Mouse (Mus musculus): ENCODE measurements around the gene Mettl27. TPM values are rescaled to one million over a fixed set of nuclear protein-coding genes. Genes with fewer than 3 reads are reported as not detected.

The Mettl27 gene
- polyA plus RNA-seq, 1 experiment from 2014 or later = 17.3 TPM

DNA sequence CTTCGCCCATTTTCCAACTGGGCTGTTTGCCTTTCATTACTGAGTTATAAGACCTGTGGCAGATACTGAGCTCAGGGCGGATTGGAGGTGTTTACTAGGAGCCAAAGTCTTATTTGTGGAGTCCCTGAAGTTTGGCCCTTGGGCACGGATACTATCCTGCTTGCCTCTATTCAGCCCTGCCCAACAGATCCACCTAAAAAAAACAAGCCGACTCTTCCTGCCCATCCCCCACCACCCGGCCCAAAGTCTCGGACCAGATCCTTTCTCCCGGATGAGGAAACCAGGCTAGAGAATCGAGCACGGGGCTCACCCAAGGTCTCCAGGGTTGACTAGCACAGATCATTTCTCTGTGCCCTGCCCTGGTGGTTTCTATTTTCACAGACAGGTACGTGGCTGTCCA, 49.0 kb downstream of the Mettl27 start:
- no peak for TF ChIP-seq CTCF (IDR thresholded peaks at IDR 0.05; ENCODE audit: low read depth)
- peak; percentile 44; the same call in 1 of the 2 replicates for TF ChIP-seq EP300 (IDR thresholded peaks at IDR 0.05; ENCODE audit: low read depth)
- H3K27me3 ChIP-seq (ENCODE audit: insufficient read depth, low read length) = peaks cover 16% of the 10 kb centered on the region
- no peak overlapping the region for H3K4me3 ChIP-seq (ENCODE audit: low read depth, low read length)
- 37% methylated on average over 10 of the region's 10 CpGs for WGBS (ENCODE audit: insufficient replicate concordance)
- H3K27ac ChIP-seq (ENCODE audit: low read depth) = peak overlapping the region; percentile 77
- no peak overlapping the region for H3K9ac ChIP-seq (replicated peaks)
- no peaks in the 10 kb centered on the region for H3K36me3 ChIP-seq (replicated peaks; ENCODE audit: insufficient read depth, low read length)
- peaks cover 15% of the 10 kb centered on the region for H3K4me1 ChIP-seq (ENCODE audit: insufficient read depth)
- peak; percentile 69 for DNase-seq
- H3K4me2 ChIP-seq (ENCODE audit: low read depth, low read length) = 0 out of 2 replicates have a peak overlapping the region, but pooled peaks have one; percentile 13
- ATAC-seq = peak; percentile 69
- H3K9me3 ChIP-seq (ENCODE audit: low read length) = no peaks in the 10 kb centered on the region

GRCm38 (mm10) chr5:134983111-134983510, 50.9 kb downstream of the Mettl27 start:
- TF ChIP-seq EP300 (IDR thresholded peaks at IDR 0.05; ENCODE audit: low read depth) (no peak), CTCF (IDR thresholded peaks at IDR 0.05; ENCODE audit: low read depth) (no peak)
- Histone ChIP-seq H3K9ac (replicated peaks) (no peak overlapping the region), H3K27ac (ENCODE audit: low read depth) (no peak overlapping the region), H3K4me1 (ENCODE audit: insufficient read depth) (peaks cover 14% of the 10 kb centered on the region), H3K4me3 (ENCODE audit: low read depth, low read length) (no peak overlapping the region), H3K36me3 (replicated peaks; ENCODE audit: insufficient read depth, low read length) (no peaks in the 10 kb centered on the region), H3K4me2 (ENCODE audit: low read depth, low read length) (no peak overlapping the region), H3K27me3 (ENCODE audit: insufficient read depth, low read length) (peaks cover 36% of the 10 kb centered on the region), H3K9me3 (ENCODE audit: low read length) (no peaks in the 10 kb centered on the region)
- no peak for ATAC-seq
- DNase-seq = no peak
- WGBS (ENCODE audit: insufficient replicate concordance) = 61% methylated on average over 1 of the region's 1 CpGs

DNA sequence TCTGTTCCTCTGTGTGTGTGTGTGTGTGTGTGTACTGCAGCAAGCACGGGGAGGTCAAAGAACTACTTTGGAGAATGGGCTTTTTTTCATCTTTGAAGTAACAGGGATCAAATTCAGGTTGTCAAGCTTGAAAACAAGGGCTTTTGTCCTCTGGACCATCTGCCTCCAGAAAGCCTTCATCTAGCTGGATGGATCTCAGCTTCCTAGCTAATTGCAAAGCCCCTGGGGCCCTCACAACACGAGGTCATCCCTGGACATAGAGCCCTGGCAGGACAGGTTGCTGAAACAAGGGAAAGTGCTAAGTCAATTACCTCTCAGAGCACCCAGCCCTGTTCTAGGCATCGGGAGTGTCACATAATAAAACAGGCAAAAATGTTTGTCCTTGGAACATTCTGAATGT, 51.6 kb downstream of the Mettl27 start:
- H3K9me3 ChIP-seq (ENCODE audit: low read length) = no peaks in the 10 kb centered on the region
- no peak for ATAC-seq
- TF ChIP-seq CTCF (IDR thresholded peaks at IDR 0.05; ENCODE audit: low read depth) = no peak
- TF ChIP-seq EP300 (IDR thresholded peaks at IDR 0.05; ENCODE audit: low read depth) = no peak
- no peak for DNase-seq
- H3K9ac ChIP-seq (replicated peaks) = no peak overlapping the region
- H3K4me1 ChIP-seq (ENCODE audit: insufficient read depth) = peaks cover 14% of the 10 kb centered on the region
- no peak overlapping the region for H3K4me2 ChIP-seq (ENCODE audit: low read depth, low read length)
- H3K27ac ChIP-seq (ENCODE audit: low read depth) = no peak overlapping the region
- H3K4me3 ChIP-seq (ENCODE audit: low read depth, low read length) = no peak overlapping the region
- 34% methylated on average over 3 of the region's 3 CpGs for WGBS (ENCODE audit: insufficient replicate concordance)
- H3K27me3 ChIP-seq (ENCODE audit: insufficient read depth, low read length) = peaks cover 40% of the 10 kb centered on the region
- H3K36me3 ChIP-seq (replicated peaks; ENCODE audit: insufficient read depth, low read length) = no peaks in the 10 kb centered on the region

DNA sequence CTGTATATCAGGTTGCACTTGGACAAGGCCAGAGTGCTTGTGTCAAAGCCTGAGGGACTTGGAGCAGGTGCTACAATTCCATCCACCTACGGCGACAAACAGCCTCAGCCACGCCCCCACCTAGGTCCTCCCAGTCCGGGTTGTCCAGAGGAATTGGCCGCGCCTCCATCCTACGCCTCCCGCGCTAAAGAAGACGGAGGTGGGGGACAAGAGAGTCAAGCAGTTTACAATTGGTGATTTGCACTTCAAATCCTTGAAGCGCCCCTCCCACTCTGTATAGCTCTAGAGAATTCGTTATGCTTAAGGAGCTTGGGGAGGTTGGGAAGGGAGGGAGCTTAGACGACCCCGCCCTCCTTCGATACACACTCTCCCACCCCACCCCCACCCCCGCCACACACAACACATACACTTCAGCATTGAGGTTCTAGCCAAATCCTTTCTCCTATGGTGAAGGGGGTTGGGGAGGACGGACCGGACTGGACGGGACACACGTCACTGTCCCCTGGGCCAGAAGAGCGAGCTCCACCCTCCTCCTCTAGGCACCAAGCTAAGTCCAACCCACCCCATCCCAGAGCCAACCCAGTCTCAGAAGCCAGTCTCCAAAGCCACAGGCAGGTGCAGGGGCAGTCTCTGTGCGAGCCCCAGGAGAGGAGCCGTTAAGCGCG, 53.6 kb downstream of the Mettl27 start, which contains the start of gene Cldn3:
Cldn3 (plus strand) TSS at position 582 of the 665 bp plus-strand sequence.
- no peaks in the 10 kb centered on the region for H3K36me3 ChIP-seq (replicated peaks; ENCODE audit: insufficient read depth, low read length)
- H3K4me1 ChIP-seq (ENCODE audit: insufficient read depth) = peaks cover 8% of the 10 kb centered on the region
- DNase-seq (peak; percentile 70), ATAC-seq (peak; percentile 90)
- peak within 1 kb of the TSS; percentile 58 for H3K9ac ChIP-seq (replicated peaks)
- peak within 1 kb of the TSS; percentile 49 for H3K4me2 ChIP-seq (ENCODE audit: low read depth, low read length)
- TF ChIP-seq CTCF (IDR thresholded peaks at IDR 0.05; ENCODE audit: low read depth) = no peak
- no peak for TF ChIP-seq EP300 (IDR thresholded peaks at IDR 0.05; ENCODE audit: low read depth)
- peak within 1 kb of the TSS; percentile 86 for H3K27ac ChIP-seq (ENCODE audit: low read depth)
- H3K27me3 ChIP-seq (ENCODE audit: insufficient read depth, low read length) = peaks cover 54% of the 10 kb centered on the region
- WGBS (ENCODE audit: insufficient replicate concordance) = 5% methylated on average over 25 of the region's 25 CpGs
- peak within 1 kb of the TSS; percentile 41 for H3K4me3 ChIP-seq (ENCODE audit: low read depth, low read length)
- H3K9me3 ChIP-seq (ENCODE audit: low read length) = no peaks in the 10 kb centered on the region

- peaks cover 54% of the 10 kb centered on the region for H3K27me3 ChIP-seq (ENCODE audit: insufficient read depth, low read length)
- 4% methylated on average over 75 of the region's 79 CpGs for WGBS (ENCODE audit: insufficient replicate concordance)
- DNase-seq (no peak), ATAC-seq (peak; percentile 32)
- TF ChIP-seq CTCF (IDR thresholded peaks at IDR 0.05; ENCODE audit: low read depth) (0 out of 2 replicates have a peak, but pooled peaks have one; percentile 18), EP300 (IDR thresholded peaks at IDR 0.05; ENCODE audit: low read depth) (no peak)
- H3K9me3 ChIP-seq (ENCODE audit: low read length) = no peaks in the 10 kb centered on the region
- peak overlapping the region; percentile 86 for H3K27ac ChIP-seq (ENCODE audit: low read depth)
- peak overlapping the region; percentile 58 for H3K9ac ChIP-seq (replicated peaks)
- peak overlapping the region; percentile 41 for H3K4me3 ChIP-seq (ENCODE audit: low read depth, low read length)
- H3K4me2 ChIP-seq (ENCODE audit: low read depth, low read length) = peak overlapping the region; percentile 49
- peaks cover 7% of the 10 kb centered on the region for H3K4me1 ChIP-seq (ENCODE audit: insufficient read depth)
- H3K36me3 ChIP-seq (replicated peaks; ENCODE audit: insufficient read depth, low read length) = no peaks in the 10 kb centered on the region
Measured at GRCm38 (mm10) chr5:134986298-134987268, 54.4 kb downstream of the Mettl27 start.

DNA sequence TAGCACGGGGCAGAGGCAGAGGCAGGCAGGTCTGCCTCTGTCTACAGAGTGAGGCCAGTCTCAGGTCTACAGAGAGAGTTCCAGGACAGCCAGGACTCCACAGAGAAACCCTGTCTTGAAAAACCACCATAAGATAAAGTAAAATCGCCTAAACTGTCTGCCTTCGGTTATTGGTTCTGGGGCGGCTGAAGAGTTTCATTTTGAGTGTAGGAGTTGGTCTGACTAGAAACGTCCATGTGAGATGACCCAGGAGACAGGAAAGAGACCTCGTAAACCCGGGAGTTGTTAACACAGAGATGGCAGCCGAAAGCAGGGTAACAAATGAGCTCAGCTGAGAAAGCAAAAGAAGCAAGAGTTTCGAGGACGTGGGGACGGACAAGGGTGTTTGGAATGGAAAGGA, 57.0 kb downstream of the Mettl27 start:
- Histone ChIP-seq H3K4me2 (ENCODE audit: low read depth, low read length) (no peak overlapping the region), H3K27me3 (ENCODE audit: insufficient read depth, low read length) (peaks cover 54% of the 10 kb centered on the region), H3K27ac (ENCODE audit: low read depth) (no peak overlapping the region), H3K9ac (replicated peaks) (no peak overlapping the region), H3K36me3 (replicated peaks; ENCODE audit: insufficient read depth, low read length) (no peaks in the 10 kb centered on the region), H3K9me3 (ENCODE audit: low read length) (no peaks in the 10 kb centered on the region), H3K4me3 (ENCODE audit: low read depth, low read length) (no peak overlapping the region), H3K4me1 (ENCODE audit: insufficient read depth) (peaks cover 6% of the 10 kb centered on the region)
- no peak for DNase-seq
- no peak for ATAC-seq
- WGBS (ENCODE audit: insufficient replicate concordance) = 49% methylated on average over 11 of the region's 11 CpGs
- no peak for TF ChIP-seq CTCF (IDR thresholded peaks at IDR 0.05; ENCODE audit: low read depth)
- no peak for TF ChIP-seq EP300 (IDR thresholded peaks at IDR 0.05; ENCODE audit: low read depth)
